Mouse (Mus musculus): Measurements from ENCODE around the gene Ldb2.

Gene Ldb2

GRCm38 (mm10) chr5:44538687-44539086 is 260.8 kb downstream of the Ldb2 start:
- no peak for DNase-seq

GRCm38 (mm10) chr5:44538000-44538395 is 261.5 kb downstream of the Ldb2 start:
- DNase-seq = no peak

- no peak for DNase-seq
Observed at GRCm38 (mm10) chr5:44537316-44537999, 262.0 kb downstream of the Ldb2 start.

GRCm38 (mm10) chr5:44529466-44529865 is 270.0 kb downstream of the Ldb2 start:
- DNase-seq = no peak

GRCm38 (mm10) chr5:44529001-44529400 is 270.5 kb downstream of the Ldb2 start:
- DNase-seq = no peak

- no peak for DNase-seq
Observed at GRCm38 (mm10) chr5:44505221-44505620, 294.3 kb downstream of the Ldb2 start.

- DNase-seq = no peak
Observed at GRCm38 (mm10) chr5:44504786-44505185, 294.7 kb downstream of the Ldb2 start.

- DNase-seq = no peak
Observed at GRCm38 (mm10) chr5:44498229-44498628, 301.3 kb downstream of the Ldb2 start.

- no peak for DNase-seq
Observed at GRCm38 (mm10) chr5:44496854-44497253, 302.6 kb downstream of the Ldb2 start.

- DNase-seq = peak; percentile 61 to 74
Observed at GRCm38 (mm10) chr5:44495092-44495491, 304.4 kb downstream of the Ldb2 start.

- no peak for DNase-seq
Observed at GRCm38 (mm10) chr5:44494133-44494532, 305.3 kb downstream of the Ldb2 start.

GRCm38 (mm10) chr5:44491526-44491925 is 308.0 kb downstream of the Ldb2 start:
- DNase-seq = no peak

GRCm38 (mm10) chr5:44490462-44490861 is 309.0 kb downstream of the Ldb2 start:
- no peak for DNase-seq

- peak; percentile 20 to 33 for DNase-seq
Observed at GRCm38 (mm10) chr5:44483426-44484106, 315.9 kb downstream of the Ldb2 start.

- DNase-seq = no peak
Observed at GRCm38 (mm10) chr5:44481406-44481805, 318.1 kb downstream of the Ldb2 start.

- peak in 1 of 2 experiments; percentile 27 for DNase-seq
Observed at GRCm38 (mm10) chr5:44476356-44476755, 323.1 kb downstream of the Ldb2 start.

GRCm38 (mm10) chr5:44475543-44475942 is 323.9 kb downstream of the Ldb2 start:
- DNase-seq = no peak

GRCm38 (mm10) chr5:44473857-44474762 is 325.4 kb downstream of the Ldb2 start:
- DNase-seq = no peak

- no peak for DNase-seq
Observed at GRCm38 (mm10) chr5:44465238-44465637, 334.2 kb downstream of the Ldb2 start.
